ENCODE assay signal across 9 mouse cellular contexts in genomic region chr10:58383761-58384160, GRCm38 (mm10).
DNase-seq lines count a peak whose midpoint lies in the region; ATAC-seq and TF ChIP-seq lines count a peak whose summit lies in the region.
"Had no signal": no experiment of that assay in that cellular context is flagged by ENCODE, and none has a peak within 500 bp of the region (broad histone marks: within the 10 kb centered on the region; RNA-seq: fewer than 3 reads in every experiment).

No protein-coding gene starts in this region.

- H3K36me3 ChIP-seq in heart, embryonic 15.5 days: no peaks in the 10 kb centered on the region
- H3K36me3 ChIP-seq in heart, postnatal 0 days (replicated peaks; ENCODE audit: control insufficient read depth, insufficient read depth, low read length): no peaks in the 10 kb centered on the region

- no peaks in the 10 kb centered on the region for H3K9me3 ChIP-seq in heart, embryonic 15.5 days (replicated peaks)
- H3K9me3 ChIP-seq in heart, postnatal 0 days (replicated peaks; ENCODE audit: control insufficient read depth, low read length): no peaks in the 10 kb centered on the region

- H3K27ac ChIP-seq in heart, embryonic 15.5 days: peak overlapping the region; percentile 93
- peak overlapping the region; percentile 92 for H3K27ac ChIP-seq in heart, postnatal 0 days (ENCODE audit: low read depth)

- 0 out of 2 replicates have a peak overlapping the region, but pooled peaks have one; percentile 13 for H3K4me2 ChIP-seq in heart, embryonic 15.5 days
- no peak overlapping the region for H3K4me2 ChIP-seq in heart, postnatal 0 days (ENCODE audit: low read depth, low read length)

- 0 out of 2 replicates have a peak overlapping the region, but pooled peaks have one; percentile 3 for H3K9ac ChIP-seq in heart, embryonic 15.5 days
- no peak overlapping the region; the same call in 1 of the 2 replicates for H3K9ac ChIP-seq in heart, postnatal 0 days (replicated peaks; ENCODE audit: low read depth, low read length)

- no peak for TF ChIP-seq CTCF in heart, postnatal 0 days (IDR thresholded peaks at IDR 0.05; ENCODE audit: low read depth)

- no peak; the same call in 1 of the 2 replicates for ATAC-seq in heart, embryonic 15.5 days (replicated peaks; ENCODE audit: insufficient number of reproducible peaks, insufficient read depth, low FRiP score, low read depth)
- ATAC-seq in heart, postnatal 0 days (ENCODE audit: insufficient read depth, low read depth): peak; percentile 44

- intact Hi-C loops in heart, postnatal 36 days (cut with DNase I): loop anchor here (2.0 kb wide), 1 partner anchor 17 kb away; no protein-coding TSS in a partner anchor

- DNase-seq in heart, postnatal 36 days: no peak
- peak; percentile 46 for DNase-seq in right cerebral cortex, adult 18-20 months
- no peak for DNase-seq in right cerebral cortex, postnatal 36 days (ENCODE audit: low spot score in 2 of 2)
- no peak for DNase-seq in heart, postnatal 0 days (ENCODE audit: low spot score)
- no peak for DNase-seq in adrenal gland, postnatal 10 days
- no peak for DNase-seq in kidney, postnatal 10 days
- DNase-seq in lung, postnatal 4 days: no peak
- DNase-seq: gastrocnemius, postnatal 10 days had no signal

- no peaks in the 10 kb centered on the region for H3K27me3 ChIP-seq in heart, embryonic 15.5 days
- H3K27me3 ChIP-seq in heart, postnatal 0 days (ENCODE audit: control insufficient read depth, insufficient read depth, low read length): no peaks in the 10 kb centered on the region

- TF ChIP-seq EP300 in heart, postnatal 0 days (IDR thresholded peaks at IDR 0.05; ENCODE audit: low read depth): no peak

- no peak overlapping the region for H3K4me3 ChIP-seq in heart, embryonic 15.5 days
- no peak overlapping the region for H3K4me3 ChIP-seq in heart, postnatal 0 days (ENCODE audit: low read depth, low read length)

- 31% methylated on average over 2 of the region's 2 CpGs for WGBS in heart, embryonic 15.5 days
- 36% methylated on average over 2 of the region's 2 CpGs for WGBS in heart, postnatal 0 days

- peaks cover 40% of the 10 kb centered on the region for H3K4me1 ChIP-seq in heart, embryonic 15.5 days (replicated peaks)
- H3K4me1 ChIP-seq in heart, postnatal 0 days (ENCODE audit: control insufficient read depth, insufficient read depth): peaks cover 31% of the 10 kb centered on the region
